Mouse (Mus musculus): ENCODE data around the gene Ctdspl.

GRCm38 (mm10) chr9:119058245-119058644 lies 132.0 kb downstream of the Ctdspl start:
- TF ChIP-seq POLR2A (IDR thresholded peaks at IDR 0.05; ENCODE audit: low read depth, low read length) (no peak), CTCF (IDR thresholded peaks at IDR 0.05; ENCODE audit: extremely low read depth, insufficient read length, insufficient replicate concordance, low read depth, low read length) (no peak)

All from small intestine, adult 2 months (tissue).